Mouse (Mus musculus) CH12.LX (cell line): ENCODE results near the gene Nprl3. TPM values are rescaled to one million over a fixed set of nuclear protein-coding genes. Genes with fewer than 3 reads are reported as not detected.

ENCODE experiments used
- DNase-seq: peaks from one replicate; pipeline ENCODE4 v3.0.0-alpha.2; 2013; ENCODE audit errors: extremely low read depth
- H3K27ac ChIP-seq: 2 replicates; pipeline ENCODE4 v1.5.1; 2012; ENCODE audit warnings: low read depth, mild to moderate bottlenecking, control low read depth, moderate library complexity; ENCODE audit not compliant: insufficient read depth
- H3K27me3 ChIP-seq: replicated peaks from 2 replicates; pipeline ENCODE3; 2012; ENCODE audit warnings: inconsistent platforms
- H3K36me3 ChIP-seq, 2 experiments: replicated peaks in 1 of 2; 2 replicates each; pipeline versions ENCODE3 to v1.6.1; 2012; ENCODE audit warnings: inconsistent platforms in 1 of 2, low read length in 1 of 2, mild to moderate bottlenecking in 1 of 2, mixed read lengths in 1 of 2, moderate library complexity in 1 of 2; ENCODE audit not compliant: control insufficient read depth in 1 of 2, insufficient read depth in 1 of 2
- H3K4me1 ChIP-seq, 2 experiments: 2 replicates each; pipeline ENCODE4 v1.6.1; 2012; ENCODE audit warnings: inconsistent platforms in 1 of 2, moderate library complexity in 1 of 2; ENCODE audit not compliant: insufficient read depth in 2 of 2, control insufficient read depth in 1 of 2
- H3K4me2 ChIP-seq: 2 replicates; pipeline ENCODE4 v1.6.1; 2012; ENCODE audit warnings: low read depth, mild to moderate bottlenecking, control low read depth; ENCODE audit not compliant: poor library complexity, insufficient read depth, severe bottlenecking
- H3K4me3 ChIP-seq, 3 experiments: fragments of 150-350 bp in 1 of 3; sonication (generic) in 1 of 3; replicated peaks in 1 of 3; 2 replicates each; pipeline versions ENCODE3 to v1.5.1; 2011 to 2012; ENCODE audit warnings: low read depth in 2 of 3, low read length in 2 of 3, mild to moderate bottlenecking in 2 of 3, moderate library complexity in 2 of 3, control low read depth in 1 of 3, improper control_type of control experiment in 1 of 3, inconsistent platforms in 1 of 3, mixed read lengths in 1 of 3; ENCODE audit not compliant: poor library complexity in 1 of 3
- H3K79me2 ChIP-seq: replicated peaks from 2 replicates; pipeline ENCODE4 v1.6.1; 2012; ENCODE audit warnings: mild to moderate bottlenecking, moderate library complexity; ENCODE audit not compliant: control insufficient read depth, poor library complexity, insufficient read depth, severe bottlenecking; ENCODE audit errors: extremely low read depth
- H3K9ac ChIP-seq: 2 replicates; pipeline ENCODE4 v1.6.1; 2012; ENCODE audit warnings: low read depth, mild to moderate bottlenecking, control low read depth, moderate library complexity; ENCODE audit not compliant: insufficient read depth
- H3K9me3 ChIP-seq: replicated peaks from 2 replicates; pipeline ENCODE3; 2012; ENCODE audit warnings: low read length, inconsistent platforms, mixed read lengths
- BHLHE40 ChIP-seq: IDR thresholded peaks from 2 replicates; pipeline ENCODE4 v1.6.1; 2011; ENCODE audit warnings: mild to moderate bottlenecking, low read depth, low read length, improper control_type of control experiment
- CTCF ChIP-seq, 2 experiments: IDR thresholded peaks in 1 of 2; conservative IDR thresholded peaks in 1 of 2; 2 replicates each; pipeline ENCODE4 v1.5.1; 2011 to 2012; ENCODE audit warnings: low read depth in 2 of 2, low read length in 2 of 2, improper control_type of control experiment in 1 of 2, inconsistent platforms in 1 of 2, mild to moderate bottlenecking in 1 of 2, moderate library complexity in 1 of 2
- E2F4 ChIP-seq: IDR thresholded peaks from 2 replicates; pipeline ENCODE4 v1.6.1; 2011; ENCODE audit warnings: low read depth, low read length, improper control_type of control experiment; ENCODE audit not compliant: insufficient replicate concordance
- ETS1 ChIP-seq: conservative IDR thresholded peaks from 2 replicates; pipeline ENCODE4 v1.6.1; 2012; ENCODE audit warnings: low read depth, mild to moderate bottlenecking, inconsistent platforms, low read length, improper control_type of control experiment, moderate library complexity
- HCFC1 ChIP-seq: IDR thresholded peaks from 2 replicates; pipeline ENCODE4 v1.6.1; 2012; ENCODE audit warnings: low read depth, mild to moderate bottlenecking, inconsistent platforms, low read length, improper control_type of control experiment
- IRF4 ChIP-seq: IDR thresholded peaks from 2 replicates; pipeline ENCODE4 v1.6.1; 2014; ENCODE audit warnings: low read depth, mild to moderate bottlenecking, inconsistent platforms, low read length, improper control_type of control experiment
- JUN ChIP-seq: IDR thresholded peaks from 2 replicates; pipeline ENCODE4 v1.6.1; 2011; ENCODE audit warnings: low read depth, mild to moderate bottlenecking, low read length, improper control_type of control experiment, moderate library complexity; ENCODE audit not compliant: insufficient read depth
- JUND ChIP-seq: conservative IDR thresholded peaks from 2 replicates; pipeline ENCODE4 v1.6.1; 2011; ENCODE audit warnings: low read depth, low read length, improper control_type of control experiment
- MAFK ChIP-seq: IDR thresholded peaks from 2 replicates; pipeline ENCODE4 v1.6.1; 2011; ENCODE audit warnings: low read length, improper control_type of control experiment; ENCODE audit not compliant: insufficient replicate concordance
- MAZ ChIP-seq: IDR thresholded peaks from 2 replicates; pipeline ENCODE4 v1.6.1; 2012; ENCODE audit warnings: low read depth, mild to moderate bottlenecking, inconsistent platforms, low read length, improper control_type of control experiment, moderate library complexity
- MEF2A ChIP-seq: IDR thresholded peaks from 2 replicates; pipeline ENCODE4 v1.6.1; 2014; ENCODE audit warnings: low read depth, mild to moderate bottlenecking, inconsistent platforms, low read length, improper control_type of control experiment, borderline replicate concordance
- MXI1 ChIP-seq: IDR thresholded peaks from 2 replicates; pipeline ENCODE4 v1.6.1; 2011; ENCODE audit warnings: mild to moderate bottlenecking, low read depth, low read length, improper control_type of control experiment
- NELFE ChIP-seq: IDR thresholded peaks from 2 replicates; pipeline ENCODE4 v1.6.1; 2011; ENCODE audit warnings: low read depth, low read length, improper control_type of control experiment
- NRF1 ChIP-seq: IDR thresholded peaks from 2 replicates; pipeline ENCODE4 v1.6.1; 2014; ENCODE audit warnings: low read depth, mild to moderate bottlenecking, inconsistent platforms, low read length, improper control_type of control experiment, moderate library complexity
- POLR2A ChIP-seq: IDR thresholded peaks from 2 replicates; pipeline ENCODE4 v1.6.1; 2011; ENCODE audit warnings: low read depth, mild to moderate bottlenecking, improper control_type of control experiment, low read length
- RAD21 ChIP-seq: IDR thresholded peaks from 2 replicates; pipeline ENCODE4 v1.6.1; 2011; ENCODE audit warnings: low read depth, mild to moderate bottlenecking, low read length, improper control_type of control experiment, moderate library complexity
- RCOR1 ChIP-seq: conservative IDR thresholded peaks from 2 replicates; pipeline ENCODE4 v1.6.1; 2012; ENCODE audit warnings: low read depth, mild to moderate bottlenecking, inconsistent platforms, low read length, improper control_type of control experiment
- SIN3A ChIP-seq: IDR thresholded peaks from 2 replicates; pipeline ENCODE4 v1.6.1; 2012; ENCODE audit warnings: low read length, improper control_type of control experiment, inconsistent platforms
- TBP ChIP-seq: conservative IDR thresholded peaks from 2 replicates; pipeline ENCODE4 v1.6.1; 2011; ENCODE audit warnings: low read depth, low read length, improper control_type of control experiment
- TCF12 ChIP-seq: IDR thresholded peaks from 2 replicates; pipeline ENCODE4 v1.6.1; 2014; ENCODE audit warnings: low read depth, mild to moderate bottlenecking, inconsistent platforms, low read length, improper control_type of control experiment
- UBTF ChIP-seq: IDR thresholded peaks from 2 replicates; pipeline ENCODE4 v1.6.1; 2012; ENCODE audit warnings: low read depth, mild to moderate bottlenecking, inconsistent platforms, low read length, improper control_type of control experiment, moderate library complexity
- USF1 ChIP-seq: IDR thresholded peaks from 2 replicates; pipeline ENCODE4 v1.6.1; 2014; ENCODE audit warnings: low read depth, mild to moderate bottlenecking, inconsistent platforms, low read length, improper control_type of control experiment
- USF2 ChIP-seq: conservative IDR thresholded peaks from 2 replicates; pipeline ENCODE4 v1.6.1; 2011; ENCODE audit warnings: low read depth, low read length, improper control_type of control experiment
- ZC3H11A ChIP-seq: IDR thresholded peaks from 2 replicates; pipeline ENCODE4 v1.6.1; 2012; ENCODE audit warnings: low read depth, mild to moderate bottlenecking, inconsistent platforms, low read length, improper control_type of control experiment
- ZMIZ1 ChIP-seq: IDR thresholded peaks from 2 replicates; pipeline ENCODE4 v1.6.1; 2012; ENCODE audit warnings: low read depth, mild to moderate bottlenecking, inconsistent platforms, low read length, improper control_type of control experiment
- dilution Hi-C: fragments of 300-500 bp; cut with MboI; formaldehyde crosslinking; loops from 2 replicates; pipeline ENCODE4 v1.14.3; 2020; ENCODE audit warnings: low sequenced_read_pairs; ENCODE audit not compliant: extremely low pct_unique_long_range_greater_than_20kb, extremely low pct_ligation_motif_present
- in situ Hi-C: fragments of 300-500 bp; cut with MboI; formaldehyde crosslinking; loops from 3 replicates; pipeline ENCODE4 v1.14.3; 2019; ENCODE audit warnings: low sequenced_read_pairs, low pct_ligation_motif_present, low pct_unique_long_range_greater_than_20kb, mixed read lengths
- polyA plus RNA-seq: library from polyadenylated mRNA; unstranded; fragments of >175 nt; gene quantifications from 2 replicates; pipeline ENCODE4 v1.2.1, GENCODE M21; 2012; ENCODE audit warnings: low read depth; ENCODE audit not compliant: insufficient read length
- total RNA-seq, 2 experiments: library from RNA; depleted of rRNA; stranded (reverse); fragments of 300-350 nt in 1 of 2; fragments of >200 nt in 1 of 2; gene quantifications; 2 replicates each; pipeline ENCODE4 v1.2.3; 2012 to 2014

Gene Nprl3
- total and polyA plus RNA-seq, 3 experiments: 47.9 to 79.8 (median 51.7) TPM

DNA sequence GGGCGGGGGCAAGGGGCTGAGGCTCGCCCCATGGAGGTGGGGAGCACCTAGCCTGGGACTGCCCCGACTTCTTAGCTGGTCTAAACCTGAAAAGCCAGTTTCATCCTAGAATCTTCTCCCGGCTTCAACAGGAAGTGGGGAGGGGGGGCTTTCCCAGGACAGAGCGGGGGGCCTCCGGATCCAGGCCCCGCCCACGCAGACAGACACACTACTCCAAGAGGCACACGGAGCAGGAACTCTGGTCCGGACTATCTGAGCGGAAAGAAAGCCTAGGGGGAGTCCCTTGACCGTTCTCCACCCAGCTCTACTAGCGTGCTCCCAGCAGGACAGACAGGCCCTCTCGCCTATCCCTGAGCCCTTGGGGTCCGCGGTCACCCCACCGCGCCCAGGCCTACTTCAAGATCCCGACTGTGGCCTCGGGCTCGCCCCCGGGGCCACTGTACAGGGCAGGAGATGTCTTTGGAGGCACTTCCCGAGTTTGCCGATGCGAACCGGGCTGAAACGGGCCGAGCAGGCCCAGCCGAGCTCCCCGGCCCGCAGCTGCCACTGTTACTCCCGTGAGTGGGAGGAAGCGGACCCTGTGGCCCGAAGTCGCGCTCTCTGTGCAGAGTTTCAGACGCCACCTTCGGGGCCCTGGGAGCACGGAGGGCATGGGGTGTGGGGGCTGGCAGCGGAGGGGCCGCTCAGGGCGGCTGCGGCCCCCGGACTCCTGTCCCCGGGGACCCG, 46.1 kb downstream of the Nprl3 start:
- peaks cover 12 to 74% of the 10 kb centered on the region in 2 experiments for H3K4me1 ChIP-seq
- in situ Hi-C loops: no loop called here
- TF ChIP-seq TCF12: peak; percentile 56
- no peak for TF ChIP-seq CTCF (conservative IDR thresholded peaks at IDR 0.05 in 1 of 2, IDR thresholded peaks at IDR 0.05 in 1 of 2; ENCODE audit: low read depth in 2 of 2, low read length in 2 of 2)
- TF ChIP-seq RCOR1: 0 out of 2 replicates have a peak, but pooled peaks have one; percentile 19
- TF ChIP-seq MXI1: no peak
- peak; percentile 25 for TF ChIP-seq ETS1
- no peak for TF ChIP-seq USF1
- 0 out of 2 replicates have a peak, but pooled peaks have one; percentile 58 for TF ChIP-seq ZMIZ1
- 0 out of 2 replicates have a peak, but pooled peaks have one; percentile 5 for TF ChIP-seq NRF1
- TF ChIP-seq TBP: peak; percentile 52; the same call in 1 of the 2 replicates
- no peak for TF ChIP-seq JUND
- peak; percentile 57; the same call in 1 of the 2 replicates for TF ChIP-seq BHLHE40
- TF ChIP-seq MEF2A: peak; percentile 11; the same call in 1 of the 2 replicates
- TF ChIP-seq HCFC1: peak; percentile 11; the same call in 1 of the 2 replicates
- TF ChIP-seq E2F4: no peak
- peak; percentile 76; the same call in 1 of the 2 replicates for TF ChIP-seq POLR2A
- TF ChIP-seq MAFK: no peak
- no peak for TF ChIP-seq RAD21
- TF ChIP-seq USF2: no peak
- peak; percentile 49; the same call in 1 of the 2 replicates for TF ChIP-seq UBTF
- TF ChIP-seq NELFE: peak; percentile 16
- TF ChIP-seq MAZ: peak; percentile 90
- peak; percentile 28 for TF ChIP-seq SIN3A
- peak; percentile 80 for TF ChIP-seq IRF4
- no peak for TF ChIP-seq JUN
- TF ChIP-seq ZC3H11A: no peak
- TF ChIP-seq, all 38 proteins: peak for 15
- H3K4me3 ChIP-seq: peak overlapping the region; percentile 67 to 77 (median 71)
- peaks cover 3% of the 10 kb centered on the region for H3K9me3 ChIP-seq
- peak overlapping the region; percentile 89 for H3K4me2 ChIP-seq
- peak overlapping the region; percentile 37 for H3K27ac ChIP-seq
- H3K9ac ChIP-seq: peak overlapping the region; percentile 53
- DNase-seq: peak; percentile 86
- H3K79me2 ChIP-seq: no peaks in the 10 kb centered on the region
- dilution Hi-C loops: no loop called here
- H3K27me3 ChIP-seq: peaks cover 19% of the 10 kb centered on the region
- peaks cover 0 to 27% of the 10 kb centered on the region in 2 experiments for H3K36me3 ChIP-seq
